Mouse (Mus musculus): ENCODE results near the gene Plscr5. TPM values are rescaled to one million over a fixed set of nuclear protein-coding genes. Genes with fewer than 3 reads are reported as not detected.
"Not testable (repeated sequence)": the region's sequence is repeated elsewhere in the genome, so short reads cannot be mapped to it uniquely, and the experiment has no call there.

Gene Plscr5
- not detected for total RNA-seq (2022)

DNA sequence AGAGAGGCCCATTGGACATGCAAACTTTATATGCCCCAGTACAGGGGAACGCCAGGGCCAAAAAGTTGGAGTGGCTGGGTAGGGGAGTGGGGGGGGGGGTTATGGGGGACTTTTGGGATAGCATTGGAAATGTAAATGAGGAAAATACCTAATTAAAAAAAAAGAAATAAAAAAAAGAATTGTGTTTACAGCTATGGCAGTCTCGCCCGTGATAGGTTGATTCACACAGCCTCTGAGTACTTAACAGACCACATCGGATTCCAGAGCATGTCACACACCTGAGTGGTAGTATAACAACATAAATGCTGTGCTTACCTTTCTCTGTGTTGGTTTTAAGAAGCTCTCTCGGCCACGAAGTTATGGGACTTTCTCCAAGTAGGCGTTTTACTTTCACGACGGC is at the start of gene Plscr5:
Gene Plscr5 (plus strand): TSS at position 301 of the 400 bp plus-strand sequence.
- DNase-seq (ENCODE audit: low spot score in 2 of 2): not testable (repeated sequence)

GRCm38 (mm10) chr9:92147555-92148248 is 45.0 kb upstream of the Plscr5 start:
- no peak for DNase-seq (ENCODE audit: low spot score in 2 of 2)

GRCm38 (mm10) chr9:92162213-92162612 is 30.5 kb upstream of the Plscr5 start:
- DNase-seq (ENCODE audit: low spot score in 2 of 2): no peak

- no peak for DNase-seq (ENCODE audit: low spot score in 2 of 2)
Observed at GRCm38 (mm10) chr9:92173318-92173985, 19.3 kb upstream of the Plscr5 start.

- DNase-seq (ENCODE audit: low spot score in 2 of 2): no peak
Observed at GRCm38 (mm10) chr9:92174176-92175075, 18.3 kb upstream of the Plscr5 start.

- DNase-seq (ENCODE audit: low spot score in 2 of 2): no peak
Observed at GRCm38 (mm10) chr9:92178861-92179469, 13.8 kb upstream of the Plscr5 start.

DNA sequence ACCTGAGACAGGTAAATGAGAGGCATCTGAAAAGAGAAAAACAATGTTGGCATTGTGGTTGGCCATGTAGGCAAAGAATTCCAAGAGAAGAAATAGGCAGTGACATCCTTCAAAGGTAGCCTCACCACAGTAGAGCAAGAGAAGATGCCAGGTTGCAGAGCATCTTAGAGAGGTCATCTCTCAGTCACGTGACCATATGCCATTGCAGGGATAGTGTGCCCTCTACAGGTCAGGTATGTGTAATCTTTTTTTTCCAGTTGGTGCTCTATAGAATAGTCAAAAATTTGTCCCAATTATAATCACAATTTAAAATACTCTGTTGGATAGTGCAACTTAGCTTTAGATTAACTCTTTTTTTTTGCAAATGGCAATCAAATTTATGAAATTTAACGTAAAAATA is 1.4 kb upstream of the Plscr5 start:
- DNase-seq (ENCODE audit: low spot score in 2 of 2): no peak

- DNase-seq (ENCODE audit: low spot score in 2 of 2): no peak
Observed at GRCm38 (mm10) chr9:92198408-92198807, 5.7 kb downstream of the Plscr5 start.

DNA sequence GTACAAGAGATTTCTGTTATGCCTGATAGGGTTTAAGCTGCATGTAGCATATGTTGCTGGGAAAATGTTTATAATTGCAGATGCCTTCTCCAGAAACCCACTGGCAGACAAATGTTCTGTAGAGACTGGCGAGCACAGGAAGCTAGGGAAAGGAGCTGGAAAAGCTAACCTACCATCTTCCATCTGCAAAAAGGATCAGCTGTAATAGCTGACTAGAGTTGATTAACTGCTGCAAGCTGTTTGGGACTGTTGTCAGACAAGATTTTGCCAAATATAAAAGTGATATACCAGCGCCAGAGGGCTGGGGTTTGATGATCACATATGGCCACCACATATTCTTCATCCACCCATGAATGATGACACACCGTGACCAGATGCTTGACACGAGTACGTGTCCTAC is 6.8 kb downstream of the Plscr5 start:
- no peak for DNase-seq (ENCODE audit: low spot score in 2 of 2)

- DNase-seq (ENCODE audit: low spot score in 2 of 2): no peak
Observed at GRCm38 (mm10) chr9:92204397-92204796, 11.7 kb downstream of the Plscr5 start.

GRCm38 (mm10) chr9:92207307-92207706 is 14.6 kb downstream of the Plscr5 start:
- peak in 1 of 2 experiments; percentile 5 for DNase-seq (ENCODE audit: low spot score in 2 of 2)

DNA sequence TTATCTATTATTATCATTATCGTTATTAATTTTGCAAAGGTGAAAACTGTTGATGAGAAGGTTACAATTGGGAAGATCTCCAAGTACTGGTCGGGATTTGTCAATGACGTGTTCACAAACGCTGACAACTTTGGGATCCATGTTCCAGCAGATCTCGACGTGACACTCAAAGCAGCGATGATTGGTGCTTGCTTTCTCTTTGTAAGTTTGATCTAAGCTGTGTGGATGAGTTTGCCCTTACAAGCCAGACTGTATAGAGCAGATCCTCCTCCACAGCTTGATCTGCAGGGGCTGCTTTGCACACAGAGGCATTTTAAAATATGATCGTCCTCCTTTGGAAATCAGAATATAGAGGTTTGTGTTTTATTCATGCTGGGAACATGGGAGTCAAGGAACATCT is 15.0 kb downstream of the Plscr5 start:
- DNase-seq (ENCODE audit: low spot score in 2 of 2): no peak

GRCm38 (mm10) chr9:92209850-92210249 is 17.1 kb downstream of the Plscr5 start:
- no peak for DNase-seq (ENCODE audit: low spot score in 2 of 2)

- no peak for DNase-seq (ENCODE audit: low spot score in 2 of 2)
Observed at GRCm38 (mm10) chr9:92210386-92210967, 17.7 kb downstream of the Plscr5 start.

DNA sequence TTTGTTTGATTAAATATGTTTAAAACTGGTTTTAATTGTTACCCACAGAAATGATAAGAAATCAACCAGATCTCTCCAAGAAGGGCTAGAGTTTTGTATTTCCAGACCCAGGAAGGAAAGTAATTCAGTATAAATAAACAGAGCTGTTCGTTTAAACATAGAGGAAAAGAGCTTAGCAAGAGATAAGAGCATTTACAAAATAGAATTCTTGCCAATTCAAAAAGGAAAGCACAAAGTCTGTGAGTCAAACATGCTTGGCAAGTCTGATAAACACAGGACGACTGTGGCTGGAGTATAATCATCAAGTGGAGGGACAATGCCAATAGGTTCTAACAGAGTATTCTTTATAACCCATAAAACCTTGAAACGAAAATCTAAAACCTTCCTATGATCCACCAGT is 18.3 kb downstream of the Plscr5 start:
- DNase-seq (ENCODE audit: low spot score in 2 of 2): no peak

GRCm38 (mm10) chr9:92217484-92217883 is 24.7 kb downstream of the Plscr5 start:
- DNase-seq (ENCODE audit: low spot score in 2 of 2): no peak

GRCm38 (mm10) chr9:92217896-92218295 is 25.2 kb downstream of the Plscr5 start:
- no peak for DNase-seq (ENCODE audit: low spot score in 2 of 2)

DNA sequence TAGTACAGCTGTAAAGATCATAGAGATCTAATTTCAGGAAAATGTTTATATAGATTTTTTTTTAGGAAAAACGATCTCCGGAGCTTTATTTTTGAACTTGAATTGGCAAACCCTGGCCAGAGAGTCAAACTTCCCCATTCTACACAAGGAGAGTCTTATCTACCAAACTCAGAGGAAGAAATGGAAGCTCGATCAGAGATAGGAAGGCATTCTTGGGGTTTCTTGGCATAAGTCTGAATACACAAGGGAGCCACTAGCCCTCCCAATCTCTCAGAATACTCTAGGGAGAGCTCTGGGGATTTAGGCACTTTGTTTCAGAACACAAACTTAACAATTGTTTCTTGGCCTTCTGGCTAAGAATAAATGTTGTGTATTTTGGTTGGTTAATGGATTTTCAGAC is 27.4 kb downstream of the Plscr5 start:
- DNase-seq (ENCODE audit: low spot score in 2 of 2): no peak

DNA sequence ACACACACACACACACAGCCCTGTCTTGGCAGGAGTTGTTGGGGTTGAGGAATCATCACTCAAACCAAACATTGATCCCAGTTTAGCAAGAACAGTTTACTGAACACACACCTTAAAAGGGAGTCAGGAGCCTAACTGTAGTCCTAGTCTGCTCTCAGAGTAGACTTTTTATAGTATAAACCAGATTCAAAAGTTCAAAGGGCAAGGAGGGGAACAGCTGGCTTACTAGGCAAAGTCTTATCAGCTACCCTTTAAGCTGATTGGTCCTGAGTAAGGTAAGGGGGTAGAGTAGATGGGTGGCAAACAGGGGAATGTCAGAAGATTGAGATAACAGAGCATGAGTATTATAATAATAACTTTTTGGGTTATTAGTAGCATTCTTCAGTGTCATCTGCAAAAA is 28.7 kb downstream of the Plscr5 start:
- no peak for DNase-seq (ENCODE audit: low spot score in 2 of 2)

- no peak for DNase-seq (ENCODE audit: low spot score in 2 of 2)
Observed at GRCm38 (mm10) chr9:92224598-92225231, 32.0 kb downstream of the Plscr5 start.

Measured in gastrocnemius, adult 8-10 months (tissue).